Mouse (Mus musculus) small intestine, adult 2 months (tissue): ENCODE results near the gene Mtmr3.

Source experiments
- CTCF ChIP-seq: fragments of 200-500 bp; IDR thresholded peaks from 2 replicates; pipeline ENCODE4 v1.5.1; 2012; ENCODE audit warnings: low read depth, mild to moderate bottlenecking, control low read depth, inconsistent platforms, low read length, moderate library complexity, mixed read lengths; ENCODE audit not compliant: insufficient replicate concordance, insufficient read length; ENCODE audit errors: extremely low read depth
- POLR2A ChIP-seq: fragments of 200-500 bp; IDR thresholded peaks from 2 replicates; pipeline ENCODE4 v1.6.1; 2012; ENCODE audit warnings: low read depth, mild to moderate bottlenecking, control low read depth, inconsistent platforms, low read length, moderate library complexity

GRCm38 (mm10) chr11:4472464-4473179, 122.0 kb downstream of the Mtmr3 start:
- TF ChIP-seq CTCF (no peak), POLR2A (no peak)
